Mouse (Mus musculus) embryonic facial prominence, embryonic 15.5 days (tissue): Measurements from ENCODE around the gene AC124108.1. TPM values are rescaled to one million over a fixed set of nuclear protein-coding genes. Genes with fewer than 3 reads are reported as not detected.

Experiments
- ATAC-seq: fragments of 200-750 bp; cut with Nextera tagmentation; 2 replicates; pipeline ENCODE4 v1.8.0; 2017; ENCODE audit warnings: low read depth, moderate TSS enrichment; ENCODE audit not compliant: insufficient number of reproducible peaks, low FRiP score, low TSS enrichment
- H3K27ac ChIP-seq: fragments of 300-500 bp; sonication (generic); replicated peaks from 2 replicates; pipeline ENCODE4 v1.5.1; 2015; ENCODE audit warnings: mild to moderate bottlenecking, inconsistent platforms
- H3K27me3 ChIP-seq: fragments of 300-500 bp; sonication (generic); 2 replicates; pipeline ENCODE4 v1.6.1; 2015; ENCODE audit warnings: inconsistent platforms
- H3K36me3 ChIP-seq: fragments of 300-500 bp; sonication (generic); 2 replicates; pipeline ENCODE4 v1.6.1; 2015; ENCODE audit warnings: mild to moderate bottlenecking, inconsistent platforms
- H3K4me1 ChIP-seq: fragments of 300-500 bp; sonication (generic); 2 replicates; pipeline ENCODE4 v1.6.1; 2015; ENCODE audit warnings: inconsistent platforms
- H3K4me2 ChIP-seq: fragments of 300-500 bp; sonication (generic); replicated peaks from 2 replicates; pipeline ENCODE4 v1.6.1; 2015; ENCODE audit warnings: mild to moderate bottlenecking, inconsistent platforms
- H3K4me3 ChIP-seq: fragments of 300-500 bp; sonication (generic); replicated peaks from 2 replicates; pipeline ENCODE4 v1.5.1; 2015; ENCODE audit warnings: mild to moderate bottlenecking, inconsistent platforms
- H3K9ac ChIP-seq: fragments of 300-500 bp; sonication (generic); 2 replicates; pipeline ENCODE4 v1.6.1; 2015; ENCODE audit warnings: inconsistent platforms
- H3K9me3 ChIP-seq: fragments of 300-500 bp; sonication (generic); replicated peaks from 2 replicates; pipeline ENCODE4 v1.6.1; 2016; ENCODE audit warnings: inconsistent platforms
- WGBS: fragments of 180-500 bp; shearing (Covaris S2); methylation state at CpG from one replicate; pipeline ENCODE4 v1.1.7; 2015; 5-methylcytosine and 5-hydroxymethylcytosine counted together
- polyA plus RNA-seq: library from polyadenylated mRNA; unstranded; fragments of >200 nt; fragmentation: Nextera tagmentation; extraction: Ambion mirVana; gene quantifications from 2 replicates; pipeline ENCODE4 v1.2.1, GENCODE M21; 2015

Gene AC124108.1
- polyA plus RNA-seq, 1 experiment from 2014 or later = 0.37 TPM

GRCm38 (mm10) chr1:132168115-132168767, 23.0 kb upstream of the AC124108.1 start:
- H3K9ac ChIP-seq = no peak overlapping the region
- H3K9me3 ChIP-seq = no peaks in the 10 kb centered on the region
- H3K36me3 ChIP-seq = no peaks in the 10 kb centered on the region
- peak overlapping the region; percentile 51 for H3K4me2 ChIP-seq
- no peak for ATAC-seq
- H3K27ac ChIP-seq = no peak overlapping the region
- H3K27me3 ChIP-seq = peaks cover 3% of the 10 kb centered on the region; the same call in 1 of the 2 replicates
- H3K4me3 ChIP-seq = peak overlapping the region; percentile 25
- peaks cover 7% of the 10 kb centered on the region; the same call in 1 of the 2 replicates for H3K4me1 ChIP-seq
- 6% methylated on average over 12 of the region's 12 CpGs for WGBS

GRCm38 (mm10) chr1:132170698-132171097, 20.6 kb upstream of the AC124108.1 start:
- Histone ChIP-seq H3K9ac (no peak overlapping the region), H3K4me3 (no peak overlapping the region), H3K9me3 (no peaks in the 10 kb centered on the region), H3K36me3 (no peaks in the 10 kb centered on the region), H3K4me2 (no peak overlapping the region), H3K27ac (no peak overlapping the region), H3K27me3 (peaks cover 3% of the 10 kb centered on the region; the same call in 1 of the 2 replicates), H3K4me1 (peaks cover 7% of the 10 kb centered on the region; the same call in 1 of the 2 replicates)
- WGBS = 53% methylated on average over 6 of the region's 6 CpGs
- ATAC-seq = no peak

- WGBS = 15% methylated on average over 2 of the region's 2 CpGs
- no peaks in the 10 kb centered on the region for H3K36me3 ChIP-seq
Measured at GRCm38 (mm10) chr1:132171619-132172018, 19.6 kb upstream of the AC124108.1 start.

GRCm38 (mm10) chr1:132186303-132186702, 5.0 kb upstream of the AC124108.1 start:
- peaks cover 17% of the 10 kb centered on the region for H3K4me1 ChIP-seq
- H3K4me2 ChIP-seq = no peak overlapping the region
- H3K27ac ChIP-seq = no peak overlapping the region
- no peak for ATAC-seq
- WGBS = 77% methylated on average over 4 of the region's 4 CpGs
- no peak overlapping the region for H3K9ac ChIP-seq
- no peaks in the 10 kb centered on the region for H3K36me3 ChIP-seq
- H3K9me3 ChIP-seq = no peaks in the 10 kb centered on the region
- no peak overlapping the region for H3K4me3 ChIP-seq
- peaks cover 47% of the 10 kb centered on the region for H3K27me3 ChIP-seq

More at GRCm38 (mm10) chr1:132171619-132172018, 19.6 kb upstream of the AC124108.1 start:
- no peaks in the 10 kb centered on the region for H3K9me3 ChIP-seq
- H3K4me2 ChIP-seq = no peak overlapping the region
- H3K4me3 ChIP-seq = no peak overlapping the region
- H3K9ac ChIP-seq = no peak overlapping the region
- no peak overlapping the region for H3K27ac ChIP-seq
- ATAC-seq = no peak
- peaks cover 7% of the 10 kb centered on the region; the same call in 1 of the 2 replicates for H3K4me1 ChIP-seq
- peaks cover 3% of the 10 kb centered on the region; the same call in 1 of the 2 replicates for H3K27me3 ChIP-seq

GRCm38 (mm10) chr1:132188442-132189066, 2.7 kb upstream of the AC124108.1 start:
- Histone ChIP-seq H3K4me1 (peaks cover 30% of the 10 kb centered on the region), H3K9me3 (no peaks in the 10 kb centered on the region), H3K4me3 (no peak overlapping the region), H3K4me2 (no peak overlapping the region), H3K36me3 (no peaks in the 10 kb centered on the region), H3K27me3 (peaks cover 66% of the 10 kb centered on the region), H3K9ac (no peak overlapping the region), H3K27ac (no peak overlapping the region)
- ATAC-seq = no peak
- WGBS = 36% methylated on average over 9 of the region's 9 CpGs

- H3K4me3 ChIP-seq = no peak overlapping the region
- H3K4me1 ChIP-seq = peaks cover 30% of the 10 kb centered on the region
- H3K27me3 ChIP-seq = peaks cover 70% of the 10 kb centered on the region
- no peak overlapping the region for H3K27ac ChIP-seq
- 45% methylated on average over 4 of the region's 4 CpGs for WGBS
- H3K9me3 ChIP-seq = no peaks in the 10 kb centered on the region
- H3K4me2 ChIP-seq = no peak overlapping the region
- H3K9ac ChIP-seq = no peak overlapping the region
- H3K36me3 ChIP-seq = no peaks in the 10 kb centered on the region
- ATAC-seq = no peak
Measured at GRCm38 (mm10) chr1:132189231-132189630, 2.0 kb upstream of the AC124108.1 start.

- Histone ChIP-seq H3K4me3 (peak overlapping the region; percentile 55), H3K4me1 (peaks cover 30% of the 10 kb centered on the region), H3K9me3 (no peaks in the 10 kb centered on the region), H3K36me3 (no peaks in the 10 kb centered on the region), H3K4me2 (peak overlapping the region; percentile 98), H3K9ac (peak overlapping the region; percentile 41), H3K27ac (no peak overlapping the region), H3K27me3 (peaks cover 70% of the 10 kb centered on the region)
- ATAC-seq = peak; percentile 21; the same call in 1 of the 2 replicates
- under 1% methylated on average over 44 of the region's 50 CpGs for WGBS
Measured at GRCm38 (mm10) chr1:132190040-132190513, 1.2 kb upstream of the AC124108.1 start.

DNA sequence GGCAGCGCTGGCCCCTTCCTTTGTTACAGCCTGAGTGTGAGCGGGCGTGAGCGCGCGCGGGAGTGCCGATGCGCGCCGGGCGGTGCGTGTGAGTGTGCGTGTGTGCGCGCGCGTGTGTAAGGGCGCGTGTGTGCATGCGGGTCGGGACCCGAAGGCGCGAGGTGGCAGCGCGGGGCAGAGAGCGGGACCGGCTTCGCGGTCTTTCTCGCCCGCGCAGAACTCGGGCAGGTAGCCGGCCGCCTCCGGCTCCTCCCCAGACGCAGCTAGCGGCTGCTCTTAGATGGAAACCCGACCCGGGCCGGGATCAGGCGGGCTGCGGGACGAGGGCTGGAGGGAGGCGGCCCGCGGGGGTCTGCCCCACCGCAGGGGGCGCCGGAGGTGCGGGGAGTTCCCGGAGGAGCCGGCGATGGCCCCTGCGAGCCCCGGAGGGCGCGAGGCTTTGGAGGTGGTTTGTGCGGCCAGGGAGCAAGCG, 600 bp upstream of the AC124108.1 start:
- Histone ChIP-seq H3K27ac (no peak overlapping the region), H3K4me3 (peak overlapping the region; percentile 55), H3K4me1 (peaks cover 30% of the 10 kb centered on the region), H3K9me3 (no peaks in the 10 kb centered on the region), H3K9ac (peak overlapping the region; percentile 41), H3K4me2 (peak overlapping the region; percentile 98), H3K27me3 (peaks cover 70% of the 10 kb centered on the region), H3K36me3 (no peaks in the 10 kb centered on the region)
- WGBS = under 1% methylated on average over 60 of the region's 62 CpGs
- no peak for ATAC-seq

DNA sequence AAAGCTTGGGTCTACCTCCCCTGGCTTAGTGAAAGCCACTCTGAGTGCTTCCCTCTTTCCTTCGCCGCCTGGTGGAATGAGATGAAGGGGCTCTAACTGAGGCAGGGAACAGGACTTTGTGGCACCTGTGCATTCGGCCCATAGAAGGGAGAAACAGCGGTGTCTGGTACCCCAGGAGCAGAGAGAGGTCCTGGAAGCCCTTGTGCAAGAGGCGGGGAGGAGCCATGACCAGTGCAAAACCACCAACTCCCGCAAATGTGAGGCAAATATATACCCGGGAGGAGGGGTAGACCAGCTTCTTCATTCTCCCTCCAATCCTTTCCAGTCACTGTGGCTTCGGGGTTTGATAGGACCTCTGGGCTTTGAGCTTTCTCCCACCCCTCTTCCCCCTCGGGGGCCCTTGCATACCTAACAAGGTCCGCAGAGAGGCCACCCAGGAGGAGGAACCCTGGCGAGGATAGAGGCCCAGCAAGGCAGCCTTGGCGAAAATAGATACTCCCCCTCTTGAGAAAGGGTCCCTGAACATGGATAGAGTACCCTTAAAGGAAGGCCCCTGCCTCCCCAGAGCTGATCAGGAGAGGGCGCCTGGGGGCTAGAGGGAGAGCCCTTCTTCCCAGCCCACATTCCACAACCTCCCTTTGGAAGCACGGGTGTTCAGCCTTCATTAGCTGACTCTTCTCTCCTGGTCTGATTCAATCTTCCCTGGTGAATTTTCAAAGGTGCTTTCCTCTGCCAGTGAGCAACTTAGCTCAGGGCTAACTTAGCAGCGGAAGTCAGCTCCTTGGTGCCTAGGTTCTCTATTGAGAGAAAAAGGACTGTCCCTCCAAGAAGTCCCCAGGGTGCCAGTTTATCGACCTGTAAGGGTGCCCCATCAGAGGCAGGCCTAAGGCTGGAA, 776 bp downstream of the AC124108.1 start:
- WGBS = 7% methylated on average over 16 of the region's 16 CpGs
- Histone ChIP-seq H3K4me1 (peaks cover 33% of the 10 kb centered on the region), H3K4me2 (peak overlapping the region; percentile 98), H3K4me3 (peak overlapping the region; percentile 55), H3K27ac (no peak overlapping the region), H3K9ac (no peak overlapping the region), H3K27me3 (peaks cover 68% of the 10 kb centered on the region), H3K36me3 (no peaks in the 10 kb centered on the region), H3K9me3 (no peaks in the 10 kb centered on the region)
- ATAC-seq = no peak

- 62% methylated on average over 3 of the region's 3 CpGs for WGBS
- peaks cover 58% of the 10 kb centered on the region for H3K27me3 ChIP-seq
- H3K4me1 ChIP-seq = peaks cover 33% of the 10 kb centered on the region
- no peak for ATAC-seq
- H3K9me3 ChIP-seq = no peaks in the 10 kb centered on the region
- H3K4me3 ChIP-seq = no peak overlapping the region
- H3K9ac ChIP-seq = no peak overlapping the region
- no peaks in the 10 kb centered on the region for H3K36me3 ChIP-seq
- no peak overlapping the region for H3K27ac ChIP-seq
- no peak overlapping the region for H3K4me2 ChIP-seq
Measured at GRCm38 (mm10) chr1:132193806-132194205, 2.5 kb downstream of the AC124108.1 start.

- Histone ChIP-seq H3K9ac (no peak overlapping the region), H3K4me3 (no peak overlapping the region), H3K9me3 (no peaks in the 10 kb centered on the region), H3K27me3 (peaks cover 55% of the 10 kb centered on the region), H3K27ac (no peak overlapping the region), H3K36me3 (no peaks in the 10 kb centered on the region), H3K4me1 (peaks cover 36% of the 10 kb centered on the region), H3K4me2 (no peak overlapping the region)
- no peak for ATAC-seq
- 43% methylated on average over 3 of the region's 3 CpGs for WGBS
Measured at GRCm38 (mm10) chr1:132194624-132195023, 3.4 kb downstream of the AC124108.1 start.
